Mouse (Mus musculus) MEL (cell line): ENCODE measurements at regions not wholly inside any gene's neighbourhood (a gene's known extent, or its start where the extent isn't known, plus 50 kb on each side); places are given as distances from the start of the nearest gene placed in this dataset.

Experiments used
- DNase-seq: peaks from one replicate; pipeline ENCODE4 v3.0.0; 2011; ENCODE audit warnings: low read depth, low spot score
- H3K27ac ChIP-seq: 2 replicates; pipeline ENCODE4 v1.5.1; 2012; ENCODE audit warnings: low read depth, mild to moderate bottlenecking, control low read depth, low read length, moderate library complexity; ENCODE audit not compliant: control insufficient read depth
- H3K27me3 ChIP-seq, 2 experiments: fragments of 150-350 bp in 1 of 2; sonication (generic) in 1 of 2; 2 replicates each; pipeline ENCODE4 v1.6.1; 2012; ENCODE audit warnings: low read length in 2 of 2, mild to moderate bottlenecking in 2 of 2, improper control_type of control experiment in 1 of 2, moderate library complexity in 1 of 2; ENCODE audit not compliant: insufficient read depth in 2 of 2, control insufficient read depth in 1 of 2
- H3K36me3 ChIP-seq, 2 experiments: 2 replicates each; pipeline ENCODE4 v1.6.1; 2012 to 2014; ENCODE audit warnings: low read length in 2 of 2, improper control_type of control experiment in 1 of 2, inconsistent platforms in 1 of 2, mild to moderate bottlenecking in 1 of 2; ENCODE audit not compliant: insufficient read depth in 2 of 2, control insufficient read depth in 1 of 2
- H3K4me1 ChIP-seq, 2 experiments: fragments of 150-350 bp in 1 of 2; sonication (generic) in 1 of 2; 2 replicates each; pipeline ENCODE4 v1.6.1; 2012; ENCODE audit warnings: low read length in 2 of 2, improper control_type of control experiment in 1 of 2, mild to moderate bottlenecking in 1 of 2; ENCODE audit not compliant: insufficient read depth in 2 of 2, control insufficient read depth in 1 of 2
- H3K4me3 ChIP-seq, 2 experiments: fragments of 150-350 bp in 1 of 2; sonication (generic) in 1 of 2; 2 replicates each; pipeline ENCODE4 v1.5.1; 2012; ENCODE audit warnings: low read depth in 2 of 2, low read length in 2 of 2, mild to moderate bottlenecking in 2 of 2, moderate library complexity in 2 of 2, control low read depth in 1 of 2, improper control_type of control experiment in 1 of 2; ENCODE audit not compliant: control insufficient read depth in 1 of 2, insufficient read depth in 1 of 2
- H3K79me2 ChIP-seq: 2 replicates; pipeline ENCODE4 v1.6.1; 2012; ENCODE audit warnings: mild to moderate bottlenecking, low read length, moderate library complexity; ENCODE audit not compliant: control insufficient read depth, poor library complexity, insufficient read depth
- H3K9ac ChIP-seq: 2 replicates; pipeline ENCODE4 v1.6.1; 2012; ENCODE audit warnings: low read depth, mild to moderate bottlenecking, control low read depth, low read length, moderate library complexity; ENCODE audit not compliant: control insufficient read depth, poor library complexity, severe bottlenecking
- H3K9me3 ChIP-seq: fragments of 150-350 bp; sonication (generic); replicated peaks from 2 replicates; pipeline ENCODE4 v1.6.1; 2012; ENCODE audit warnings: mild to moderate bottlenecking, low read length, improper control_type of control experiment, moderate library complexity; ENCODE audit not compliant: insufficient read depth
- BHLHE40 ChIP-seq: IDR thresholded peaks from 2 replicates; pipeline ENCODE4 v1.6.1; 2012; ENCODE audit warnings: low read depth, mild to moderate bottlenecking, inconsistent platforms, low read length, improper control_type of control experiment, borderline replicate concordance
- CHD2 ChIP-seq: IDR thresholded peaks from 2 replicates; pipeline ENCODE4 v1.6.1; 2011; ENCODE audit warnings: low read length, improper control_type of control experiment
- ETS1 ChIP-seq: IDR thresholded peaks from 2 replicates; pipeline ENCODE4 v1.6.1; 2012; ENCODE audit warnings: low read depth, mild to moderate bottlenecking, inconsistent platforms, low read length, improper control_type of control experiment, moderate library complexity
- GATA1 ChIP-seq: IDR thresholded peaks from 2 replicates; pipeline ENCODE4 v1.6.1; 2011; ENCODE audit warnings: low read depth, low read length, improper control_type of control experiment
- HCFC1 ChIP-seq: IDR thresholded peaks from 2 replicates; pipeline ENCODE4 v1.6.1; 2012; ENCODE audit warnings: low read depth, mild to moderate bottlenecking, inconsistent platforms, low read length, improper control_type of control experiment, moderate library complexity
- MAFK ChIP-seq: IDR thresholded peaks from 2 replicates; pipeline ENCODE4 v1.6.1; 2011; ENCODE audit warnings: low read depth, mild to moderate bottlenecking, low read length, improper control_type of control experiment, borderline replicate concordance
- MAX ChIP-seq: IDR thresholded peaks from 2 replicates; pipeline ENCODE4 v1.6.1; 2011; ENCODE audit warnings: low read length, improper control_type of control experiment
- NRF1 ChIP-seq: IDR thresholded peaks from 2 replicates; pipeline ENCODE4 v1.6.1; 2014; ENCODE audit warnings: low read depth, mild to moderate bottlenecking, inconsistent platforms, low read length, improper control_type of control experiment, moderate library complexity; ENCODE audit not compliant: poor library complexity, insufficient read depth, severe bottlenecking
- POLR2A ChIP-seq, 2 experiments: IDR thresholded peaks; 2 replicates each; pipeline ENCODE4 v1.6.1; 2011 to 2012; ENCODE audit warnings: low read length in 2 of 2, mild to moderate bottlenecking in 2 of 2, control low read depth in 1 of 2, improper control_type of control experiment in 1 of 2, low read depth in 1 of 2, moderate library complexity in 1 of 2; ENCODE audit not compliant: control insufficient read depth in 1 of 2, insufficient read depth in 1 of 2, poor library complexity in 1 of 2
- POLR2AphosphoS2 ChIP-seq: IDR thresholded peaks from 2 replicates; pipeline ENCODE4 v1.6.1; 2011; ENCODE audit warnings: low read length, improper control_type of control experiment
- RAD21 ChIP-seq: IDR thresholded peaks from 2 replicates; pipeline ENCODE4 v1.6.1; 2011; ENCODE audit warnings: mild to moderate bottlenecking, low read depth, low read length, improper control_type of control experiment
- RCOR1 ChIP-seq: IDR thresholded peaks from 2 replicates; pipeline ENCODE4 v1.6.1; 2012; ENCODE audit warnings: low read depth, mild to moderate bottlenecking, inconsistent platforms, low read length, improper control_type of control experiment
- SIN3A ChIP-seq: IDR thresholded peaks from 2 replicates; pipeline ENCODE4 v1.6.1; 2012; ENCODE audit warnings: low read length, improper control_type of control experiment, inconsistent platforms
- TCF12 ChIP-seq: IDR thresholded peaks from 2 replicates; pipeline ENCODE4 v1.6.1; 2014; ENCODE audit warnings: low read depth, mild to moderate bottlenecking, inconsistent platforms, low read length, improper control_type of control experiment, moderate library complexity
- ZMIZ1 ChIP-seq: IDR thresholded peaks from 2 replicates; pipeline ENCODE4 v1.6.1; 2012; ENCODE audit warnings: low read depth, mild to moderate bottlenecking, inconsistent platforms, low read length, improper control_type of control experiment, moderate library complexity
- ZNF384 ChIP-seq: IDR thresholded peaks from 2 replicates; pipeline ENCODE4 v1.6.1; 2012; ENCODE audit warnings: low read depth, mild to moderate bottlenecking, inconsistent platforms, low read length, improper control_type of control experiment

DNA sequence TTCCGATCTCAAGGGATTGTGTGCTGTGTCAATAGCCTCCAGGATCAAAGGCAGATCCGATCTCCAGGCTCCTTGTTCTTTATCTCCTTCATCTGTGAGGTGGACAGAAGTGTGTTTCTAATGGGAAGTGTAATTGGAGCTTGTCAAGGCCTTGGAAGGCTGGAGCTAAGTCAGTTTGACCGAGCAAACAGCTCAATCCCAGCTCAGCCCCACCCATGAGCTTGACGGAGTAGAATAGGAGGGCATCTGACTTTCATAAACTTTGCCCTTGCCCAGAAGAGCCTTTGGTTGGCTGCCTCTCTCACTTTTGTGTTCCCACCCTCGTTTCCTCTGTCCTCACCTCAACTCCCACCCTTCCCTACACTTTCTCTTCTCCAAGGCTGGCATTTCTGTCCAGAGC, 67.7 kb downstream of the Rassf10 start:
- no peak overlapping the region for H3K9ac ChIP-seq

DNA sequence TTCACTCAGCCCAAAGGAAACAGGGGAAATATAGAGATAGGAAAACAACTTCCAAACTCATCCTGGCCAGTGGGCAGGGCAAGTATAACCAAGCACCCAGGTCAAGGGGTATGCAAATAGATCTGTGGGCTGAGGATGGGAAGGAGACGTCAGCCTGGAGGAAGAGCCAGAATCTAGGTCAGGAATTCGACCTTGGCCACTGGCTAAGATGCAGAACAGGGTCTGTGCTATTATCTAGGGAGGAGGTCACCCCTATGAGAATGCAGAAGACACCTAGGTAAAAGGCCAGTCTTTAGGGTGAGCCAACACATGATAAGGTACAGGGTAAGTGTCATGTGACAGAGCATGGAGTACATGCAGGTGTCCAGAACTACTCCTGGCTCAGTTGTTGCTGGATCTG, 68.8 kb downstream of the Rassf10 start:
- no peak overlapping the region for H3K27ac ChIP-seq
- H3K27me3 ChIP-seq = no peaks in the 10 kb centered on the region
- no peak for TF ChIP-seq CHD2
- TF ChIP-seq RAD21 = no peak
- no peak for TF ChIP-seq BHLHE40
- no peak for TF ChIP-seq MAX
- TF ChIP-seq SIN3A = no peak
- TF ChIP-seq POLR2AphosphoS2 = no peak
- TF ChIP-seq GATA1 = no peak
- no peak for TF ChIP-seq TCF12
- TF ChIP-seq ZMIZ1 = no peak
- TF ChIP-seq POLR2A (IDR thresholded peaks at IDR 0.05; ENCODE audit: control insufficient read depth in 1 of 2, insufficient read depth in 1 of 2, low read depth in 1 of 2, low read length in 2 of 2, poor library complexity in 1 of 2) = no peak
- no peak for TF ChIP-seq NRF1
- no peak for TF ChIP-seq MAFK
- no peak for TF ChIP-seq HCFC1
- no peak for TF ChIP-seq ETS1
- TF ChIP-seq ZNF384 = no peak
- TF ChIP-seq RCOR1 = no peak
- H3K9ac ChIP-seq = no peak overlapping the region
- H3K36me3 ChIP-seq = no peaks in the 10 kb centered on the region
- H3K4me3 ChIP-seq = no peak overlapping the region
- no peaks in the 10 kb centered on the region for H3K79me2 ChIP-seq
- H3K4me1 ChIP-seq = no peaks in the 10 kb centered on the region
- H3K9me3 ChIP-seq = no peaks in the 10 kb centered on the region
- no peak for DNase-seq

More for the DNA sequence above, 67.7 kb downstream of the Rassf10 start:
- no peak for DNase-seq
- Histone ChIP-seq H3K27me3 (no peaks in the 10 kb centered on the region), H3K4me3 (no peak overlapping the region), H3K4me1 (no peaks in the 10 kb centered on the region), H3K27ac (no peak overlapping the region), H3K36me3 (no peaks in the 10 kb centered on the region), H3K79me2 (no peaks in the 10 kb centered on the region), H3K9me3 (no peaks in the 10 kb centered on the region)
- no peak for TF ChIP-seq RAD21

DNA sequence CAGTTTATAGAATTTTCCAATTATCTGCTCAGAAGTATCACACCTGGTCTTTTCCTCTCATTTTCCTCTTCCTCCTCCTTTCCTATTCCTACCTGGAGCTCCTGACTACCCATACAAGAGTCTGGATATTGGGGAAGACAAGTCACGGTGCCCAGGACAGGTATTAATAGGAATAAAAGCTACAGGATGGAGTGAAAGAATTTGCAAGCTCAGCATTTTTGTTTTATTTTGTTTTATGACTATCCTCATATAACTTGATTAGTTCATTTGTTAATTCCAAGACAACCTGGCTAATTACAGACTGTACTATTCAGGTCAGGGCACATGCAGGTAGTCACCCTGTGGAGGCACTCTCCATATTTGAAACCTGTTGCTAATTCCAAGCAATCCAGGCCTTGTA, 72.0 kb downstream of the Rassf10 start:
- no peaks in the 10 kb centered on the region for H3K79me2 ChIP-seq
- H3K27ac ChIP-seq = no peak overlapping the region
- H3K4me3 ChIP-seq = no peak overlapping the region
- no peaks in the 10 kb centered on the region for H3K27me3 ChIP-seq
- no peak overlapping the region for H3K9ac ChIP-seq
- no peaks in the 10 kb centered on the region for H3K4me1 ChIP-seq
- no peaks in the 10 kb centered on the region for H3K36me3 ChIP-seq
- H3K9me3 ChIP-seq = no peaks in the 10 kb centered on the region
- no peak for TF ChIP-seq HCFC1
- peak; percentile 72; the same call in 1 of the 2 replicates for TF ChIP-seq MAFK
- DNase-seq = no peak
